Mouse (Mus musculus): ENCODE results near the gene A930004D18Rik. TPM values are rescaled to one million over a fixed set of nuclear protein-coding genes. Genes with fewer than 3 reads are reported as not detected.

Gene A930004D18Rik
- polyA plus RNA-seq, 1 experiment: 1.8 TPM

- no peak for TF ChIP-seq USF1 (IDR thresholded peaks at IDR 0.05; ENCODE audit: low read depth)
- TF ChIP-seq POLR2AphosphoS2 (IDR thresholded peaks at IDR 0.05; ENCODE audit: insufficient read length, low read depth): no peak
- TF ChIP-seq E2F4 (IDR thresholded peaks at IDR 0.05; ENCODE audit: insufficient read depth): no peak
- no peak for TF ChIP-seq POLR2A (IDR thresholded peaks at IDR 0.05; ENCODE audit: insufficient read length, low read depth)
- TF ChIP-seq MYOG (IDR thresholded peaks at IDR 0.05; ENCODE audit: control insufficient read depth in 1 of 3, insufficient read depth in 1 of 3, insufficient read length in 2 of 3, low read depth in 2 of 3): no peak
- TF ChIP-seq MYOD1 (IDR thresholded peaks at IDR 0.05; ENCODE audit: control insufficient read depth in 1 of 3, insufficient read length in 2 of 3, low read depth in 2 of 3): no peak
- TF ChIP-seq CEBPB (IDR thresholded peaks at IDR 0.05; ENCODE audit: insufficient read depth, poor library complexity, severe bottlenecking): no peak
- no peak for TF ChIP-seq TCF3 (IDR thresholded peaks at IDR 0.05; ENCODE audit: insufficient read length, low read depth)
- TF ChIP-seq TCF12 (IDR thresholded peaks at IDR 0.05; ENCODE audit: insufficient read depth, poor library complexity, severe bottlenecking): no peak
- TF ChIP-seq MAX (IDR thresholded peaks at IDR 0.05; ENCODE audit: low read depth): no peak
- TF ChIP-seq REST (IDR thresholded peaks at IDR 0.05; ENCODE audit: insufficient read depth, insufficient read length): no peak
- no peak for TF ChIP-seq SRF (IDR thresholded peaks at IDR 0.05; ENCODE audit: control insufficient read depth, insufficient read length, low read depth)
- no peak overlapping the region for H3ac ChIP-seq (ENCODE audit: control insufficient read depth, insufficient read length)
- H3K4me3 ChIP-seq: no peak overlapping the region
- H3K27me3 ChIP-seq (ENCODE audit: control insufficient read depth, insufficient read depth, insufficient read length): no peaks in the 10 kb centered on the region
- no peaks in the 10 kb centered on the region for H3K36me3 ChIP-seq (ENCODE audit: control insufficient read depth, insufficient read depth)
- no peak overlapping the region for H3K4me2 ChIP-seq (ENCODE audit: low read depth)
- H3K79me2 ChIP-seq (ENCODE audit: control insufficient read depth, insufficient read depth): no peaks in the 10 kb centered on the region
Measured at GRCm38 (mm10) chr2:18051026-18051830, 13.7 kb upstream of the A930004D18Rik start.

GRCm38 (mm10) chr2:18050541-18050985 is 13.0 kb upstream of the A930004D18Rik start:
- Histone ChIP-seq H3K36me3 (ENCODE audit: control insufficient read depth, insufficient read depth) (no peaks in the 10 kb centered on the region), H3K79me2 (ENCODE audit: control insufficient read depth, insufficient read depth) (no peaks in the 10 kb centered on the region), H3K4me2 (ENCODE audit: low read depth) (no peak overlapping the region), H3ac (ENCODE audit: control insufficient read depth, insufficient read length) (no peak overlapping the region), H3K4me3 (no peak overlapping the region), H3K27me3 (ENCODE audit: control insufficient read depth, insufficient read depth, insufficient read length) (no peaks in the 10 kb centered on the region)
- no peak for TF ChIP-seq TCF12 (IDR thresholded peaks at IDR 0.05; ENCODE audit: insufficient read depth, poor library complexity, severe bottlenecking)
- TF ChIP-seq POLR2A (IDR thresholded peaks at IDR 0.05; ENCODE audit: insufficient read length, low read depth): no peak
- TF ChIP-seq SRF (IDR thresholded peaks at IDR 0.05; ENCODE audit: control insufficient read depth, insufficient read length, low read depth): no peak
- TF ChIP-seq POLR2AphosphoS2 (IDR thresholded peaks at IDR 0.05; ENCODE audit: insufficient read length, low read depth): no peak
- TF ChIP-seq CEBPB (IDR thresholded peaks at IDR 0.05; ENCODE audit: insufficient read depth, poor library complexity, severe bottlenecking): no peak

GRCm38 (mm10) chr2:18050018-18050417 is 12.5 kb upstream of the A930004D18Rik start:
- Histone ChIP-seq H3K4me3 (no peak overlapping the region), H3ac (ENCODE audit: control insufficient read depth, insufficient read length) (no peak overlapping the region), H3K36me3 (ENCODE audit: control insufficient read depth, insufficient read depth) (no peaks in the 10 kb centered on the region), H3K79me2 (ENCODE audit: control insufficient read depth, insufficient read depth) (no peaks in the 10 kb centered on the region), H3K4me2 (ENCODE audit: low read depth) (no peak overlapping the region), H3K27me3 (ENCODE audit: control insufficient read depth, insufficient read depth, insufficient read length) (no peaks in the 10 kb centered on the region)
- TF ChIP-seq TCF3 (IDR thresholded peaks at IDR 0.05; ENCODE audit: insufficient read length, low read depth) (no peak), POLR2AphosphoS2 (IDR thresholded peaks at IDR 0.05; ENCODE audit: insufficient read length, low read depth) (no peak), CEBPB (IDR thresholded peaks at IDR 0.05; ENCODE audit: insufficient read depth, poor library complexity, severe bottlenecking) (no peak), REST (IDR thresholded peaks at IDR 0.05; ENCODE audit: insufficient read depth, insufficient read length) (no peak), SRF (IDR thresholded peaks at IDR 0.05; ENCODE audit: control insufficient read depth, insufficient read length, low read depth) (no peak), POLR2A (IDR thresholded peaks at IDR 0.05; ENCODE audit: insufficient read length, low read depth) (no peak), MYOG (IDR thresholded peaks at IDR 0.05; ENCODE audit: control insufficient read depth in 1 of 3, insufficient read depth in 1 of 3, insufficient read length in 2 of 3, low read depth in 2 of 3) (no peak), USF1 (IDR thresholded peaks at IDR 0.05; ENCODE audit: low read depth) (no peak), MYOD1 (IDR thresholded peaks at IDR 0.05; ENCODE audit: control insufficient read depth in 1 of 3, insufficient read length in 2 of 3, low read depth in 2 of 3) (no peak), TCF12 (IDR thresholded peaks at IDR 0.05; ENCODE audit: insufficient read depth, poor library complexity, severe bottlenecking) (no peak), MAX (IDR thresholded peaks at IDR 0.05; ENCODE audit: low read depth) (no peak), E2F4 (IDR thresholded peaks at IDR 0.05; ENCODE audit: insufficient read depth) (no peak)

GRCm38 (mm10) chr2:18049279-18049821 is 11.8 kb upstream of the A930004D18Rik start:
- Histone ChIP-seq H3ac (ENCODE audit: control insufficient read depth, insufficient read length) (no peak overlapping the region), H3K36me3 (ENCODE audit: control insufficient read depth, insufficient read depth) (no peaks in the 10 kb centered on the region), H3K4me3 (no peak overlapping the region), H3K79me2 (ENCODE audit: control insufficient read depth, insufficient read depth) (no peaks in the 10 kb centered on the region), H3K4me2 (ENCODE audit: low read depth) (no peak overlapping the region), H3K27me3 (ENCODE audit: control insufficient read depth, insufficient read depth, insufficient read length) (no peaks in the 10 kb centered on the region)
- TF ChIP-seq MAX (IDR thresholded peaks at IDR 0.05; ENCODE audit: low read depth) (no peak), CEBPB (IDR thresholded peaks at IDR 0.05; ENCODE audit: insufficient read depth, poor library complexity, severe bottlenecking) (no peak), TCF12 (IDR thresholded peaks at IDR 0.05; ENCODE audit: insufficient read depth, poor library complexity, severe bottlenecking) (no peak), USF1 (IDR thresholded peaks at IDR 0.05; ENCODE audit: low read depth) (no peak), SRF (IDR thresholded peaks at IDR 0.05; ENCODE audit: control insufficient read depth, insufficient read length, low read depth) (no peak), E2F4 (IDR thresholded peaks at IDR 0.05; ENCODE audit: insufficient read depth) (no peak), POLR2AphosphoS2 (IDR thresholded peaks at IDR 0.05; ENCODE audit: insufficient read length, low read depth) (no peak)
